Mouse (Mus musculus) midbrain, embryonic 12.5 days (tissue): ENCODE measurements around the gene Urb2. TPM values are rescaled to one million over a fixed set of nuclear protein-coding genes. Genes with fewer than 3 reads are reported as not detected.

Experiments
- ATAC-seq: fragments of 200-750 bp; cut with Nextera tagmentation; 2 replicates; pipeline ENCODE4 v1.8.0; 2017; ENCODE audit warnings: low read depth, moderate TSS enrichment, moderate library complexity; ENCODE audit not compliant: low FRiP score
- H3K27ac ChIP-seq: fragments of 300-500 bp; sonication (generic); replicated peaks from 2 replicates; pipeline ENCODE4 v1.5.1; 2016; ENCODE audit warnings: mild to moderate bottlenecking
- H3K27me3 ChIP-seq: fragments of 300-500 bp; sonication (generic); 2 replicates; pipeline ENCODE4 v1.6.1; 2016; ENCODE audit warnings: mild to moderate bottlenecking
- H3K36me3 ChIP-seq: fragments of 300-500 bp; sonication (generic); 2 replicates; pipeline ENCODE4 v1.6.1; 2016
- H3K4me1 ChIP-seq: fragments of 300-500 bp; sonication (generic); 2 replicates; pipeline ENCODE4 v1.6.1; 2016
- H3K4me2 ChIP-seq: fragments of 300-500 bp; sonication (generic); replicated peaks from 2 replicates; pipeline ENCODE4 v1.6.1; 2016; ENCODE audit warnings: mild to moderate bottlenecking, moderate library complexity
- H3K4me3 ChIP-seq: fragments of 300-500 bp; sonication (generic); 2 replicates; pipeline ENCODE4 v1.5.1; 2016; ENCODE audit warnings: mild to moderate bottlenecking
- H3K9ac ChIP-seq: fragments of 300-500 bp; sonication (generic); replicated peaks from 2 replicates; pipeline ENCODE4 v1.6.1; 2016; ENCODE audit warnings: mild to moderate bottlenecking, moderate library complexity
- H3K9me3 ChIP-seq: fragments of 300-500 bp; sonication (generic); 2 replicates; pipeline ENCODE4 v1.6.1; 2016; ENCODE audit warnings: mild to moderate bottlenecking
- WGBS: fragments of 180-500 bp; shearing (Covaris S2); methylation state at CpG from one replicate; pipeline ENCODE4 v1.1.7; 2016; 5-methylcytosine and 5-hydroxymethylcytosine counted together
- polyA plus RNA-seq: library from polyadenylated mRNA; unstranded; fragments of >200 nt; fragmentation: Nextera tagmentation; extraction: Ambion mirVana; gene quantifications from 2 replicates; pipeline ENCODE4 v1.2.1, GENCODE M21; 2016

The Urb2 gene
- polyA plus RNA-seq, 1 experiment from 2014 or later = 6.1 TPM

DNA sequence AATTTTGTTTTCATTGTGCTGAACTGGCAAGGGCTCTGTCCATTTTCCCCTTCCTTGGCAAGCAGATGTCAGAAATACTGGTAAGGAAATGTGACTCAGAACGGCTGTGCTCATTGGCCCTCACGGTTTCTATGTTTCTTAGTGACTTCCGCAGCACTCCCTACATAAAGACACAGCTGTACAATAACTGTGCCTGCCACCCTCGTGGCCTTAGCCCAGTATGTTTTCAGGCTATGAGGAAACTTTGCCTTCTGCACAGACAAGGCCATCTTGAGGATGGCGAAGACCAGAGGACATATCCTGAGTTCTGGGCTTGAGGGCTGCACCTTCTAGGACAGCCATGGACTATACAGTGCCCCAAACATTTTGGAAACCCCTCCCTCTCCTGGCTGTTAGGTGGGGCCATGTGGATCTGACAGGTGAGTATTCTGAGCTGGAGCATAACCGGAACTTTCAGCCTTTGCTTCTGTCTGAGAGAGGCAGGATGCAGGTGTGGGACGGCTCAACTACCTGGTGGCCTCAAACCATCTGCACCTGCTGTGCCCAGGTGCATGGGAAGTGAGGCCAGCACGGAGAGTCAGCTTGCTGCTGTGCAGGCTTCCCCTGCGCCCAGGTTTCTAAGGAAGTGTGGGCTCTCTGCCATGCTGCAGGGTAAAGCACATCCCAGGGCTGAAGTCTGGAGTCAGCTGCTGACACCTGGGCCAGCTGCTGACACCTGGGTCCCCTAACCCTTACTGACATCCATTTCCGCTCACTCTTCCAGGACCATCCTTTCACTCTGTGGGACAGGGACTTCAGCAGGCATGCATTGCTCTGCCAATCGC lies 35.7 kb downstream of the Urb2 start:
- Histone ChIP-seq H3K27me3 (no peaks in the 10 kb centered on the region), H3K4me1 (no peaks in the 10 kb centered on the region), H3K9me3 (no peaks in the 10 kb centered on the region), H3K36me3 (no peaks in the 10 kb centered on the region), H3K27ac (no peak overlapping the region), H3K9ac (no peak overlapping the region), H3K4me2 (no peak overlapping the region), H3K4me3 (no peak overlapping the region)
- no peak for ATAC-seq
- WGBS = 85% methylated on average over 11 of the region's 11 CpGs

GRCm38 (mm10) chr8:124066325-124067058 lies 45.2 kb downstream of the Urb2 start:
- H3K36me3 ChIP-seq = no peaks in the 10 kb centered on the region
- H3K4me1 ChIP-seq = peaks cover 14% of the 10 kb centered on the region; the same call in 1 of the 2 replicates
- no peak overlapping the region for H3K9ac ChIP-seq
- H3K27me3 ChIP-seq = no peaks in the 10 kb centered on the region
- ATAC-seq = no peak
- WGBS = 66% methylated on average over 4 of the region's 4 CpGs
- H3K27ac ChIP-seq = no peak overlapping the region
- no peak overlapping the region for H3K4me3 ChIP-seq
- H3K9me3 ChIP-seq = no peaks in the 10 kb centered on the region
- no peak overlapping the region for H3K4me2 ChIP-seq

DNA sequence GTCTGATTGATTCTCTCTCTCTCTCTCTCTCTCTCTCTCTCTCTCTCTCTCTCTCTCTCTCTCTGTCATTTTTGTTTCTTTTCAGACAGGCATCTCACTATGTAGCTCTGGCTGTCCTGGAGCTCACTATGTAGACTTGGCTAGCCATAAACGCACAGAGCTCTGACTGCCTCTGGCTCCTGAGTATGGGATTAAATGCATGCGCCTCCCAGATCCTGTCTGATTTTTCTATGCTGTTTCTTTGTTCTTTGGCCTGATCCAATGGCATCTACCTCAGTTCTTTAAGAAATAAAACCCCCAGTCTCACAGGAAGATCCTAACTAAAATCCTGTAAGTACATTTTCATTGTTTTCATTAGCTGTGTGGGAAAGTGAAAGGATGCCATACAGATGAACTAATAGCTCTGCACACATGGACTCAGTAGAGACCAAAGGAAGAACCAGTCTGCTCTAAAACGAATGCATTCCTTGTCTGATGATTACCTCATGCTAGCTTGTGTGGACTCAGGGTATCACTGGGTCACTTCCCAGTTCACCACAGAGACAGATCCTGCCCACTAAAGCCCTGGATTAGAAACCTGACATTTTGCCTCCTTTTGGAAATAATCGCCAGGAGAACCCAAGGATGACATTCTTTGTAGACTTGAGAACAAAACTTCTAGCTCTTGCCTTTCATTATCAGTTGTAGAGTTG lies 45.9 kb downstream of the Urb2 start:
- no peak for ATAC-seq
- peaks cover 14% of the 10 kb centered on the region; the same call in 1 of the 2 replicates for H3K4me1 ChIP-seq
- no peak overlapping the region for H3K4me2 ChIP-seq
- H3K27ac ChIP-seq = no peak overlapping the region
- H3K36me3 ChIP-seq = no peaks in the 10 kb centered on the region
- no peaks in the 10 kb centered on the region for H3K9me3 ChIP-seq
- no peak overlapping the region for H3K4me3 ChIP-seq
- no peak overlapping the region for H3K9ac ChIP-seq
- no peaks in the 10 kb centered on the region for H3K27me3 ChIP-seq
- 80% methylated on average over 4 of the region's 4 CpGs for WGBS

GRCm38 (mm10) chr8:124070363-124071324 lies 49.3 kb downstream of the Urb2 start:
- Histone ChIP-seq H3K27ac (peak overlapping the region; percentile 54), H3K36me3 (no peaks in the 10 kb centered on the region), H3K4me2 (no peak overlapping the region), H3K4me3 (no peak overlapping the region), H3K4me1 (peaks cover 14% of the 10 kb centered on the region; the same call in 1 of the 2 replicates), H3K9me3 (no peaks in the 10 kb centered on the region), H3K9ac (no peak overlapping the region), H3K27me3 (no peaks in the 10 kb centered on the region)
- ATAC-seq = no peak
- WGBS = 59% methylated on average over 18 of the region's 18 CpGs

GRCm38 (mm10) chr8:124075977-124076376 lies 54.7 kb downstream of the Urb2 start:
- Histone ChIP-seq H3K27ac (no peak overlapping the region), H3K36me3 (no peaks in the 10 kb centered on the region), H3K27me3 (no peaks in the 10 kb centered on the region), H3K4me1 (peaks cover 4% of the 10 kb centered on the region; the same call in 1 of the 2 replicates), H3K4me3 (no peak overlapping the region), H3K4me2 (no peak overlapping the region), H3K9ac (no peak overlapping the region), H3K9me3 (no peaks in the 10 kb centered on the region)
- WGBS = 72% methylated on average over 8 of the region's 8 CpGs
- ATAC-seq = no peak

- H3K9me3 ChIP-seq = no peaks in the 10 kb centered on the region
- no peak overlapping the region for H3K4me2 ChIP-seq
- no peak overlapping the region for H3K27ac ChIP-seq
- H3K27me3 ChIP-seq = no peaks in the 10 kb centered on the region
- no peak for ATAC-seq
- no peak overlapping the region for H3K4me3 ChIP-seq
- 0 out of 2 replicates have a peak, but pooled peaks cover 3% of the 10 kb centered on the region for H3K4me1 ChIP-seq
- WGBS = 68% methylated on average over 3 of the region's 3 CpGs
- H3K36me3 ChIP-seq = no peaks in the 10 kb centered on the region
- no peak overlapping the region for H3K9ac ChIP-seq
Observed at GRCm38 (mm10) chr8:124076416-124076815, 55.1 kb downstream of the Urb2 start.

GRCm38 (mm10) chr8:124077377-124077776 lies 56.1 kb downstream of the Urb2 start:
- H3K27ac ChIP-seq = no peak overlapping the region
- H3K4me1 ChIP-seq = 0 out of 2 replicates have a peak, but pooled peaks cover 3% of the 10 kb centered on the region
- H3K27me3 ChIP-seq = no peaks in the 10 kb centered on the region
- no peak overlapping the region for H3K4me2 ChIP-seq
- WGBS = 90% methylated on average over 8 of the region's 8 CpGs
- no peak overlapping the region for H3K4me3 ChIP-seq
- ATAC-seq = no peak
- H3K9me3 ChIP-seq = no peaks in the 10 kb centered on the region
- H3K36me3 ChIP-seq = no peaks in the 10 kb centered on the region
- H3K9ac ChIP-seq = no peak overlapping the region

DNA sequence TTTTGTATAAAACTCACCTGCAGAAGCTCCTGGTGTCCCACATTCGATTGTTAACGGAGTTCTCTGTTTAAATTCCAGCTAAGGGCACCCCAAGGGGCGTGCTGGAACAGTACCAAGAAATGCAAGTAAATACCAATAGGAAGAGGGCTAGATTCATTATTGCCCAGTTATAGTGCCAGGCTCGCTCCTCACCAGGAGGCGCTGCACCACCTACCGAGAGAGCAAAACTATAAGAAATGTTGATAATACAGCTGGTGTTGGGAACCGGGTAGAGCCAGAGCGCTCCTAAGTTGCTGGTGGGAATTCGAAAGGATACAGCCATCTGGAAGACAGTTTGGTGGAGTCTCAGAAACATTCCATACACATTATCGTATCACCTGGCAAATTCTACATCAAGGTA lies 56.7 kb downstream of the Urb2 start:
- 84% methylated on average over 10 of the region's 10 CpGs for WGBS
- Histone ChIP-seq H3K9me3 (no peaks in the 10 kb centered on the region), H3K9ac (no peak overlapping the region), H3K27ac (no peak overlapping the region), H3K4me2 (no peak overlapping the region), H3K27me3 (no peaks in the 10 kb centered on the region), H3K4me3 (no peak overlapping the region), H3K4me1 (0 out of 2 replicates have a peak, but pooled peaks cover 3% of the 10 kb centered on the region), H3K36me3 (no peaks in the 10 kb centered on the region)
- ATAC-seq = no peak

- no peaks in the 10 kb centered on the region for H3K36me3 ChIP-seq
- WGBS = 68% methylated on average over 7 of the region's 7 CpGs
- no peak overlapping the region for H3K9ac ChIP-seq
- no peak overlapping the region for H3K27ac ChIP-seq
- no peaks in the 10 kb centered on the region for H3K9me3 ChIP-seq
- no peak overlapping the region for H3K4me3 ChIP-seq
- no peak for ATAC-seq
- H3K4me2 ChIP-seq = no peak overlapping the region
- H3K27me3 ChIP-seq = no peaks in the 10 kb centered on the region
- 0 out of 2 replicates have a peak, but pooled peaks cover 3% of the 10 kb centered on the region for H3K4me1 ChIP-seq
Observed at GRCm38 (mm10) chr8:124078969-124079368, 57.7 kb downstream of the Urb2 start.

DNA sequence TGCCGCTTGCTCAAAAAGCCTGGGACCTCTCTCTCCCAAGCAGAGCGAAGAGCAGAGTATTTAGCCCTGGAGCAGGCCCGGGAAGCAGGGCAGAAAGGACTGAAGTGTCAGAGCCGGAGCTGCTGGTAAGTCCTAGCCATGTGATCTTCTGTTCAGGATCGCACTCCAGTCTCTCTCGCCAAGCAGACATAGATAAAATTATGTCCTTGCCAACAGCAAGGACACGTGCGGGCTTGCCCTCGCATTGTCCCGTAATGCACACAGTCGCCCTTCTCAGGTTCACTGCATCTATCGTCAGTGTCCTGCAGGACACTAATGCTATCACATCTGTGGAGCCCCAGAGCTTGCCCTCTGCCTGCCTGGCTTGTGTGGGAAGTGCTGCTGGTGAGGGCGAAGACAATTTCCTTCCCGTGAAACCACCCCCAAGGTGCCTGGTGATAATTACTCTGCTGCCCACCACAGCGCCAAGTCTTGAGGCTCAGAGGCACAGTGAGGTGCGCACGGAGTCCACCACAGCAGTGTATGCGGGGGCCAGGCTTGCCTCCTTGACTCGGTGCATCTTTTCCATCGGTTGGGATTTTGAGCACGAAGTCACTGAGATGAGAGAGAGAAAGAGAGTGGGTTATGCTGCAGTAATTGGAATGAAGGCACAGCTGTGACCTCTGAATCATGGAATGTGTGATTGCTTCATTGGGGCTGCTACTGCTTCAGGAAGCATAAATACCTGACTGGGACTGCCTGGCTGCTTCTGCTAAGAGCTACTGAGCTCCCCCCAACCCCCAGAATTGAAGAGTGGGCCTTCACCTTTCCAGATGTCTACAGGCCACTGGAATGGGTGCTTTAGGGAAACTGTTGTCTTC lies 59.4 kb downstream of the Urb2 start:
- Histone ChIP-seq H3K9ac (no peak overlapping the region), H3K9me3 (no peaks in the 10 kb centered on the region), H3K36me3 (no peaks in the 10 kb centered on the region), H3K27ac (peak overlapping the region; percentile 17; the same call in 1 of the 2 replicates), H3K4me1 (0 out of 2 replicates have a peak, but pooled peaks cover 3% of the 10 kb centered on the region), H3K27me3 (no peaks in the 10 kb centered on the region), H3K4me2 (no peak overlapping the region), H3K4me3 (no peak overlapping the region)
- WGBS = 86% methylated on average over 21 of the region's 21 CpGs
- ATAC-seq = no peak
